In the genomic region with DNA sequence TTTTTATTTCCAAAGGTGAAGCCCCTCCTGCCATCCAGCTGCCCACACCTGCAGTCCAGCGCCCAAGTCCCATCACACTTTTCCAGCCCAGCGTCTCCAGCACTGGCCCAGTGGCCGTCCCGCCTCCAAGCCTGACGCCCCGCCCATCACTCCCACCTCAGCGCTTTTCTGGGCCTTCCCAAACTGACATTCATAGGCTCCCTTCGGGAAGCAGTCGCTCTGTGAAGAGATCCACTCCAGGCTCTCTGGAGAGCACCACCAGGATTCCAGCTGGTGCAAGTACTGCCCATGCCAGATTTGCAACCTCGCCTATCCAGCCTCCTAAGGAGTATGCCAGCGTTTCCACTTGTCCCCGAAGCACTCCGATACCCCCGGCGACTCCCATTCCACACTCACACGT, we compare ENCODE assay signal across 7 mouse cellular contexts. TPM values are rescaled to one million over a fixed set of nuclear protein-coding genes. Genes with fewer than 3 reads are reported as not detected.
DNase-seq lines count a peak whose midpoint lies in the region; ATAC-seq and TF ChIP-seq lines count a peak whose summit lies in the region.

No protein-coding gene starts in this region.

- DNase-seq in ZHBTc4 (ENCODE audit: low read depth, low spot score) = peak; percentile 74
- DNase-seq in heart, postnatal 0 days (ENCODE audit: low spot score) = peak; percentile 47
- DNase-seq in midbrain, embryonic 14.5 days = peak; percentile 27
- no peak for DNase-seq in thymus, adult 2 months

- H3K4me1 ChIP-seq in heart, postnatal 0 days (ENCODE audit: control insufficient read depth, insufficient read depth) = peaks cover 5% of the 10 kb centered on the region; the same call in 1 of the 2 replicates
- peaks cover 6% of the 10 kb centered on the region for H3K4me1 ChIP-seq in limb, embryonic 13.5 days
- H3K4me1 ChIP-seq in midbrain, embryonic 14.5 days (ENCODE audit: control insufficient read depth, insufficient read depth, low read length) = no peaks in the 10 kb centered on the region
- H3K4me1 ChIP-seq in thymus, adult 2 months (replicated peaks; ENCODE audit: control insufficient read depth, insufficient read depth, low read length) = no peaks in the 10 kb centered on the region

- WGBS in heart, postnatal 0 days = 3% methylated on average over 16 of the region's 16 CpGs
- 7% methylated on average over 16 of the region's 16 CpGs for WGBS in limb, embryonic 13.5 days
- WGBS in midbrain, embryonic 14.5 days = 11% methylated on average over 16 of the region's 16 CpGs
- WGBS in thymus, adult 2 months = 31% methylated on average over 16 of the region's 16 CpGs

- no peaks in the 10 kb centered on the region for H3K9me3 ChIP-seq in heart, postnatal 0 days (replicated peaks; ENCODE audit: control insufficient read depth, low read length)
- H3K9me3 ChIP-seq in limb, embryonic 13.5 days = no peaks in the 10 kb centered on the region
- H3K9me3 ChIP-seq in midbrain, embryonic 14.5 days (ENCODE audit: control insufficient read depth, low read length) = no peaks in the 10 kb centered on the region

- no peak overlapping the region for H3K9ac ChIP-seq in heart, postnatal 0 days (replicated peaks; ENCODE audit: low read depth, low read length)
- peak overlapping the region; percentile 40 for H3K9ac ChIP-seq in limb, embryonic 13.5 days
- no peak overlapping the region for H3K9ac ChIP-seq in midbrain, embryonic 14.5 days (replicated peaks; ENCODE audit: low read length)

- peak overlapping the region; percentile 19 for H3K4me3 ChIP-seq in heart, postnatal 0 days (ENCODE audit: low read depth, low read length)
- H3K4me3 ChIP-seq in limb, embryonic 13.5 days = peak overlapping the region; percentile 33
- no peak overlapping the region for H3K4me3 ChIP-seq in midbrain, embryonic 14.5 days (replicated peaks; ENCODE audit: low read depth, low read length)
- no peak overlapping the region for H3K4me3 ChIP-seq in thymus, adult 2 months (ENCODE audit: control insufficient read depth, insufficient read depth, low read length)

- no peak for TF ChIP-seq POLR2A in thymus, adult 2 months (IDR thresholded peaks at IDR 0.05; ENCODE audit: control insufficient read depth, extremely low read depth, insufficient read depth, low read length, poor library complexity)

- ATAC-seq in common myeloid progenitor, adult 5-6 weeks (replicated peaks; ENCODE audit: low read depth, poor library complexity, severe bottlenecking) = peak; percentile 36; the same call in 1 of the 2 replicates
- ATAC-seq in heart, postnatal 0 days (ENCODE audit: insufficient read depth, low read depth) = peak; percentile 51; the same call in 1 of the 2 replicates
- peak; percentile 57; the same call in 1 of the 2 replicates for ATAC-seq in limb, embryonic 13.5 days (ENCODE audit: low FRiP score, low read depth)
- ATAC-seq in midbrain, embryonic 14.5 days (ENCODE audit: low FRiP score, low TSS enrichment) = no peak
- ATAC-seq in inflammation-experienced regulatory T-cells, adult 6 months = no peak

- no peak for TF ChIP-seq CTCF in heart, postnatal 0 days (IDR thresholded peaks at IDR 0.05; ENCODE audit: low read depth)
- no peak for TF ChIP-seq CTCF in thymus, adult 2 months (IDR thresholded peaks at IDR 0.05; ENCODE audit: borderline replicate concordance, control insufficient read depth, extremely low read depth, insufficient read depth, low read length, poor library complexity)

- no peak overlapping the region for H3K27ac ChIP-seq in heart, postnatal 0 days (ENCODE audit: low read depth)
- no peak overlapping the region for H3K27ac ChIP-seq in limb, embryonic 13.5 days
- no peak overlapping the region for H3K27ac ChIP-seq in midbrain, embryonic 14.5 days (replicated peaks; ENCODE audit: low read depth, low read length)
- no peak overlapping the region for H3K27ac ChIP-seq in thymus, adult 2 months (ENCODE audit: control insufficient read depth, insufficient read depth, low read length)

- H3K4me2 ChIP-seq in heart, postnatal 0 days (ENCODE audit: low read depth, low read length) = peak overlapping the region; percentile 51
- peak overlapping the region; percentile 62 for H3K4me2 ChIP-seq in limb, embryonic 13.5 days (replicated peaks)
- H3K4me2 ChIP-seq in midbrain, embryonic 14.5 days (ENCODE audit: low read length) = peak overlapping the region; percentile 39

- no peaks in the 10 kb centered on the region for H3K27me3 ChIP-seq in heart, postnatal 0 days (ENCODE audit: control insufficient read depth, insufficient read depth, low read length)
- no peaks in the 10 kb centered on the region for H3K27me3 ChIP-seq in limb, embryonic 13.5 days
- no peaks in the 10 kb centered on the region for H3K27me3 ChIP-seq in midbrain, embryonic 14.5 days (ENCODE audit: control insufficient read depth, insufficient read depth, low read length)
- no peaks in the 10 kb centered on the region; the same call in 1 of the 2 replicates for H3K27me3 ChIP-seq in thymus, adult 2 months (ENCODE audit: control insufficient read depth, insufficient read depth, low read length)

- TF ChIP-seq EP300 in heart, postnatal 0 days (IDR thresholded peaks at IDR 0.05; ENCODE audit: low read depth) = no peak

- no peaks in the 10 kb centered on the region for H3K36me3 ChIP-seq in heart, postnatal 0 days (replicated peaks; ENCODE audit: control insufficient read depth, insufficient read depth, low read length)
- H3K36me3 ChIP-seq in limb, embryonic 13.5 days = no peaks in the 10 kb centered on the region
- H3K36me3 ChIP-seq in midbrain, embryonic 14.5 days (ENCODE audit: control insufficient read depth, insufficient read depth, low read length) = no peaks in the 10 kb centered on the region
- H3K36me3 ChIP-seq in thymus, adult 2 months (ENCODE audit: control insufficient read depth, insufficient read depth, low read length) = no peaks in the 10 kb centered on the region

RNA-seq across cellular contexts. Expression of gene Sox30, which starts 11.5 kb away (rescaled TPM):
- total RNA-seq in common myeloid progenitor, adult 5-6 weeks (2017) = not detected in 2 replicates
- 1.3 TPM in 1 of 2 replicates, not detected in the other for total RNA-seq in heart, postnatal 0 days (2014; rRNA removed; ENCODE audit: low replicate concordance)
- 0.10 and 0.22 TPM in 2 replicates for polyA plus RNA-seq in heart, postnatal 0 days (2015; fragmentation: Nextera tagmentation; extraction: Ambion mirVana)
- polyA plus RNA-seq in limb, embryonic 13.5 days (2015; fragmentation: Nextera tagmentation; extraction: Ambion mirVana) = 0.22 and 0.31 TPM in 2 replicates
- 0.09 and 0.13 TPM in 2 replicates for polyA plus RNA-seq in midbrain, embryonic 14.5 days (2014; fragmentation: Nextera tagmentation; extraction: Ambion mirVana)
- 0.17 and 0.26 TPM in 2 replicates for polyA plus RNA-seq in thymus, adult 2 months (2012; rRNA removed)
- under 1 TPM in 1 of 3 experiments, not detected in 2; 0.21 TPM for polyA plus RNA-seq in inflammation-experienced regulatory T-cells, adult 6 months (2017; shearing (Covaris generic))

RNA-seq across cellular contexts. Expression of gene Thg1l, which starts 36.3 kb away (rescaled TPM):
- 21.9 and 29.7 TPM in 2 replicates for total RNA-seq in common myeloid progenitor, adult 5-6 weeks (2017)
- 12.8 and 31.3 TPM in 2 replicates for total RNA-seq in heart, postnatal 0 days (2014; rRNA removed; ENCODE audit: low replicate concordance)
- polyA plus RNA-seq in heart, postnatal 0 days (2015; fragmentation: Nextera tagmentation; extraction: Ambion mirVana) = 3.9 and 5.8 TPM in 2 replicates
- 14.3 and 16.3 TPM in 2 replicates for polyA plus RNA-seq in limb, embryonic 13.5 days (2015; fragmentation: Nextera tagmentation; extraction: Ambion mirVana)
- polyA plus RNA-seq in midbrain, embryonic 14.5 days (2014; fragmentation: Nextera tagmentation; extraction: Ambion mirVana) = 9.9 and 10.4 TPM in 2 replicates
- 9.1 and 11.4 TPM in 2 replicates for polyA plus RNA-seq in thymus, adult 2 months (2012; rRNA removed)
- 10 to 100 TPM; 10.4 to 13.5 (median 12.0) TPM for polyA plus RNA-seq in inflammation-experienced regulatory T-cells, adult 6 months (2017; shearing (Covaris generic))

RNA-seq across cellular contexts. Expression of gene Lsm11, which starts 46.9 kb away (rescaled TPM):
- 3.2 and 4.1 TPM in 2 replicates for total RNA-seq in common myeloid progenitor, adult 5-6 weeks (2017)
- 8.9 and 13.5 TPM in 2 replicates for total RNA-seq in heart, postnatal 0 days (2014; rRNA removed; ENCODE audit: low replicate concordance)
- polyA plus RNA-seq in heart, postnatal 0 days (2015; fragmentation: Nextera tagmentation; extraction: Ambion mirVana) = 3.2 and 3.4 TPM in 2 replicates
- 6.8 and 7.8 TPM in 2 replicates for polyA plus RNA-seq in limb, embryonic 13.5 days (2015; fragmentation: Nextera tagmentation; extraction: Ambion mirVana)
- polyA plus RNA-seq in midbrain, embryonic 14.5 days (2014; fragmentation: Nextera tagmentation; extraction: Ambion mirVana) = 27.2 and 28.5 TPM in 2 replicates
- 11.4 and 13.0 TPM in 2 replicates for polyA plus RNA-seq in thymus, adult 2 months (2012; rRNA removed)
- 1 to 10 TPM in 2 of 3 experiments, under 1 TPM in 1; 0.89 to 2.0 (median 1.9) TPM for polyA plus RNA-seq in inflammation-experienced regulatory T-cells, adult 6 months (2017; shearing (Covaris generic))

Comparison
In these comparisons a context has a peak if more than half of its experiments do, and no peak if none do; other contexts are left out.
1. ATAC-seq: peak in common myeloid progenitor, adult 5-6 weeks (single experiment), heart, postnatal 0 days (single experiment) and limb, embryonic 13.5 days (single experiment); none in midbrain, embryonic 14.5 days (single experiment) and inflammation-experienced regulatory T-cells, adult 6 months (single experiment).
2. H3K4me3 ChIP-seq: peak in heart, postnatal 0 days (single experiment) and limb, embryonic 13.5 days (single experiment); none in midbrain, embryonic 14.5 days (single experiment) and thymus, adult 2 months (single experiment).
3. Peak in every context shown above with its lines, with median percentiles within 50 percentile points of each other: H3K4me2 ChIP-seq.